Mouse (Mus musculus) kidney, postnatal 36 days (tissue): ENCODE results near the gene Gm16867.
"Not testable (repeated sequence)": the region's sequence is repeated elsewhere in the genome, so short reads cannot be mapped to it uniquely, and the experiment has no call there.

Experiments
- DNase-seq, 2 experiments: peaks; one replicate each; pipeline ENCODE4 v3.0.0; 2021 to 2022; ENCODE audit warnings: mixed read lengths in 2 of 2

Gene Gm16867

DNA sequence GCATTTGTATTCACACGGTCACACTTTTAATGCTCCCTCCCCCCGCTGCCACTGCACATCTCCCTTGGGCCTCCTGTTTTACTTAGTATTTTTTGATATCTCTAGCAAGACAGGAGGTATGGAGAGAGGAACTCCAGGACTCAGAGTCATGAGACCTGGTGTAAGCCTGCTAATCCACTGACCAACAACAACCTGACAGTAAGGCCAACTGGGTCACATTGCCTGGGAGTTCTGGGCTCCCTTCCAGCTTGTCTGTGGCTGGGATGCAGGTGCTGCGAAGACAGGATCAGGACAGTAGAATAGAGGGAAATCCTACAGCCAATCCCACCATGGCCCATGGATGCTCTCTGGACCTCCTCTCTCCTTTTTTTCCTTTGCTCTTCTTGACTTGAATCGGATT, 38.7 kb downstream of the Gm16867 start:
- DNase-seq, result not testable (repeated sequence)

GRCm38 (mm10) chr14:69457691-69458090, 45.5 kb downstream of the Gm16867 start:
- DNase-seq, result not testable (repeated sequence)

DNA sequence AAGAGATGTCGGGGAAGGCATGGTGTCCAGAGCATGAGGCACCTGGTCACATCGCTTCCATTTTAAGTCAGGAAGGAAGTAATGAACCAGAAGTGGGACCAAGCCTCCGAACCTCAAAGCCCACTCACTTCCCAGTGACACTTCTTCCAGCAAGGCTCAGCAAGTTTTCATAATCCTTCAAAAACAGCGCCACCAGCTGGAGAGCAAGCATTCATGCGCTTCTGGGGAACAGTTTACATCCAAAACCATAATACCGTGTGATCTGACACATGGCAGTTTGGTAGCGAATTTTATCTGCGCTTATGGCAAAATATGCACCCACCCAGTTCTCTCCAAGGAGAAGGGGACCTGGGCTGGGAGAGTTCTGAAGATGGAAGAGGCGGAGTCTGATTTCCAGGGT, 48.5 kb downstream of the Gm16867 start:
- not testable (repeated sequence) for DNase-seq

GRCm38 (mm10) chr14:69448845-69449244, 54.3 kb downstream of the Gm16867 start:
- DNase-seq, result not testable (repeated sequence)

DNA sequence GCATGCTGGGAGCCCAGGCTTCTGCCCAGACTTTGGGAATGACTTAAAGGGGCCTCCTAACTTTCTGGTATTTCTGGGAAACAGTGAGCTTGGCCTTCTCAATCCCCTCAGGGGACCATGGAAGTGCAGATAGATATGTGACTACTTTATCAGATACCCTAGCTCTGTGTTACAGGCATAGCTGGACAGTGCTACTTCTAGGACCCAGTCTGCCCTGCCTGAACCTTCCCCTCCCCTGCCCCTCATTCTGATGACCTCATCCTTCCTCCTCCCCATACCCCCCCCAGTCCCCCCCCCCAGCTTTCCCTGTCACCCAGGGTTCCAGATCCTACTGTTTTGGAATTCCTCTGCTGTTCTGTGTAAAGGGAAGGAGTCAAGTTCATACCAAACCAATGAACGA, 56.2 kb downstream of the Gm16867 start:
- DNase-seq, result not testable (repeated sequence)

DNA sequence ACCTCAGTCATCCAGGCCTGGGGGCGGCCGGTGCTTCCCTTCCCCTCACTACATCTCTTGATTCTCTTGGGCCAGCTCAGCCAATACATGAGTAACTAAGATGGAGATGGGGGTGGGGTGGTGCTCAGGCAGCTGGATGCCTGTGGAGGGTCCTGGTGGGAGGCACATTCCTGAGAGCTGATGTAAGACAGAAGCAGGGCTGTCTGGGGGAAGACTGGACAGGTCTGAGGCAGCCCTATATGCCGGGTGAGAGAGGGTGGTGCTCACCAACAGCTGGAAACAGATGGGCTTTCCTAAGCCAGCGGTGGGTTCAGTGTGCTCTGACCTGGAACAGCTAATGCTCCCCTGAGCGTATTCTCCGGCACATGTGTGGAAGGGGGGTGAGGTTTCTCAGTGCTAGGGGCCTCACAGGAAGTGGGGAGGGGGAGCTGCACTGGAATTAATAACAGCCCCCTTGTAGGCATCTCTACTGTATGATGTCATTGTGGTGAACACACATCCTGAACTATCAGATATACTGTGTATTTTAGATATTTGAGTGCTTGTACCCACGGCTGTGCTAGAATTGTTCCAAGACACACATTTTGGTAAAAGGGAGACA, 60.0 kb downstream of the Gm16867 start:
- DNase-seq, result not testable (repeated sequence)

- not testable (repeated sequence) for DNase-seq
Observed at GRCm38 (mm10) chr14:69440955-69441354, 62.2 kb downstream of the Gm16867 start.

DNA sequence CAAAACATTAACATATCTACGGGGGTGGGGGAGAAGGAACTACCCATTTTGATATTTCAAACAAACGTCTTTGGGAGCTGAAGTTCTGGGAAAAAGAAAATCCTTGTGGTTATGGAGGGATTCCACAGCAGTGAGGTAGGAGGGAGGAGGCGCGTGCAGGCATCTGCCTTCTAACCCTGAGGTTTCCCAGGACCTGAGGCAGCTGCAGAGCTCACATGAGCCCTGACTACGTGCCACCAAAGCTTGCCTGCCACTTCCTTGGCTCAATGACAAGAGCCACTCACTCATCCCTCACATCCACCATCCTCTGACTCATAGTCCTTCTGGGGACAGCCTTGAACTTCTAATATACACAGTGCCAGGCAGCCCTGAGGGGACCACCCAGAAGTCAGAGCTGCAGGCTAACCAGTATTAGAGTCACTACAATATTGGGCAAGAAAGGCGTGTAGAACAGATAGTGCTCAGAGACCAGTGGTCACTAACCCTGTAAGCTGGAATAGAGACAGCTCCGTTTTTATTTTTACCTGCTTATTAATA, 64.4 kb downstream of the Gm16867 start:
- not testable (repeated sequence) for DNase-seq

DNA sequence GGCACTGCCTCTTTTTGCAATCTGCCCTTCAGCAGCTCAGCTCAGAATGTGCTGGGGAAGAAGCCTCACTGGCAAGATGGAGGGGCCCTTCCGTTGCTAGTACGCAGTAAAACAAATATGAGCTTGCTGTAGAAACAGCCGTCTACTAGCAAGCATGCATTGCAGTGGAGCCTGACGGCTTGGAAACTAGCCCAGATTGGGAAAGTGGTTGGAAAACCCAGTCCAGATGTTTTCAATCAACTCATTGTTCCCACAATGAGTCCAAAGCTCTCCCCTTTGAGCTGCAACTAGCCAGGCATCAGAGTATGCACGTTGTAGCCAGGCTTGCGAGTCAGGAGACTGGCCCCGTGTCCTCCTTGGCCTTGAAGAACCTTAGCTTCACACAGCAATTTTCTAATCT, 82.2 kb downstream of the Gm16867 start:
- DNase-seq, result not testable (repeated sequence)

GRCm38 (mm10) chr14:69417545-69417944, 85.6 kb downstream of the Gm16867 start:
- not testable (repeated sequence) for DNase-seq
